Mouse (Mus musculus): ENCODE data around the gene Cdiptos. TPM values are rescaled to one million over a fixed set of nuclear protein-coding genes. Genes with fewer than 3 reads are reported as not detected.

Cdiptos gene
- polyA plus RNA-seq, 1 experiment: 1.0 TPM

DNA sequence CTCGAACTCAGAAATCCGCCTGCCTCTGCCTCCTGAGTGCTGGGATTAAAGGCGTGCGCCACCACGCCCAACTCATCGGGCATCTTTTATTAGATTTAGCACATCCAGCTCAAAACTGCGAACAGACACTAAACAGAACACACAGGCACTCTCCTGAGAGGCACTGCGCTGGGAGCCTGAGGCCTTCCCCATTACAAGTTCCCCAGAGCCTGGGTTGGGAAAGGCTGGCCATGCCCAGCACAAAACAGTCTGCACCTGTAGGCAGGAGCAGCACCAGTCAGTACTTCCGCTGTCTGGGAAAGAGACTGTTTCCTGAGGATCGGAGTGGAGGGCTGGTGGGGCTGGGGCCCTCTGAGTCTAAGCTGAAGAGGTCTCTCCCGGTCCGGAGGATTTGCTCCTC lies 39.1 kb upstream of the Cdiptos start:
- Histone ChIP-seq H3K36me3 (ENCODE audit: control insufficient read depth, insufficient read depth, low read length) (no peaks in the 10 kb centered on the region), H3K27me3 (ENCODE audit: control insufficient read depth, insufficient read depth, low read length) (no peaks in the 10 kb centered on the region), H3K4me1 (replicated peaks; ENCODE audit: control insufficient read depth, insufficient read depth, low read length) (peaks cover 50% of the 10 kb centered on the region), H3K27ac (ENCODE audit: control insufficient read depth, insufficient read depth, low read length) (no peak overlapping the region; the same call in 1 of the 2 replicates), H3K4me3 (ENCODE audit: control insufficient read depth, insufficient read depth, low read length) (no peak overlapping the region)
- no peak for DNase-seq
- WGBS: 93% methylated on average over 12 of the region's 12 CpGs
- no peak for TF ChIP-seq POLR2A (IDR thresholded peaks at IDR 0.05; ENCODE audit: control insufficient read depth, extremely low read depth, insufficient read depth, low read length, poor library complexity)
- no peak for TF ChIP-seq CTCF (IDR thresholded peaks at IDR 0.05; ENCODE audit: borderline replicate concordance, control insufficient read depth, extremely low read depth, insufficient read depth, low read length, poor library complexity)

DNA sequence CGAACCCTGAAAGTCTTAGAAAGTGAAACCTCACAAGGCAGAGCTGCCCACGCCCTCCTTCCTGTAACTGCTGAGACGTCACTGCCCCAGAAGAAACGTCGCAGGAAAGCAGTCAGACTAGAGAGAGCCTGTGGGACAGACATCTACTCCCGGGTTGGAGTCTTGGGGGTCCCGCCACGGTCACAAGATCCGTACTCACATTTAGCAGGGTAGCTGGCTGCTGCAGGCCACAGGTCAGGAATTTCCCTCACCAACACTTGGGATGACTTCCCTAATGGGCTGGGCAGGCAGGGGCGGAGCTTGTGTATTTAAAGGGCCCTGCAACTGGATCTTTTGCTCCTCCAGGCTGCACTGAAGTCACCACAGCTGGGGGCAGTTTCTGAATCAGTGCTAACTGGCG lies 38.4 kb upstream of the Cdiptos start, which contains the start of gene Mvp:
TSS of gene Mvp (minus strand) at position 302 of the 400 bp plus-strand sequence.
- Histone ChIP-seq H3K4me3 (ENCODE audit: control insufficient read depth, insufficient read depth, low read length) (peak within 1 kb of the TSS; percentile 79), H3K27ac (ENCODE audit: control insufficient read depth, insufficient read depth, low read length) (peak within 1 kb of the TSS; percentile 76), H3K4me1 (replicated peaks; ENCODE audit: control insufficient read depth, insufficient read depth, low read length) (peaks cover 43% of the 10 kb centered on the region), H3K36me3 (ENCODE audit: control insufficient read depth, insufficient read depth, low read length) (no peaks in the 10 kb centered on the region), H3K27me3 (ENCODE audit: control insufficient read depth, insufficient read depth, low read length) (no peaks in the 10 kb centered on the region)
- peak; percentile 43; the same call in 1 of the 2 replicates for TF ChIP-seq POLR2A (IDR thresholded peaks at IDR 0.05; ENCODE audit: control insufficient read depth, extremely low read depth, insufficient read depth, low read length, poor library complexity)
- no peak for TF ChIP-seq CTCF (IDR thresholded peaks at IDR 0.05; ENCODE audit: borderline replicate concordance, control insufficient read depth, extremely low read depth, insufficient read depth, low read length, poor library complexity)
- DNase-seq: peak; percentile 59
- 2% methylated on average over 11 of the region's 11 CpGs for WGBS

- no peak for DNase-seq
- WGBS: 97% methylated on average over 6 of the region's 6 CpGs
- peaks cover 38% of the 10 kb centered on the region for H3K4me1 ChIP-seq (replicated peaks; ENCODE audit: control insufficient read depth, insufficient read depth, low read length)
- H3K36me3 ChIP-seq (ENCODE audit: control insufficient read depth, insufficient read depth, low read length): no peaks in the 10 kb centered on the region
- no peak overlapping the region for H3K27ac ChIP-seq (ENCODE audit: control insufficient read depth, insufficient read depth, low read length)
- no peak overlapping the region for H3K4me3 ChIP-seq (ENCODE audit: control insufficient read depth, insufficient read depth, low read length)
- no peaks in the 10 kb centered on the region for H3K27me3 ChIP-seq (ENCODE audit: control insufficient read depth, insufficient read depth, low read length)
- TF ChIP-seq POLR2A (IDR thresholded peaks at IDR 0.05; ENCODE audit: control insufficient read depth, extremely low read depth, insufficient read depth, low read length, poor library complexity) (no peak), CTCF (IDR thresholded peaks at IDR 0.05; ENCODE audit: borderline replicate concordance, control insufficient read depth, extremely low read depth, insufficient read depth, low read length, poor library complexity) (no peak)
Measured at GRCm38 (mm10) chr7:127013385-127013784, 37.5 kb upstream of the Cdiptos start.

- WGBS: 96% methylated on average over 10 of the region's 10 CpGs
- DNase-seq: no peak
- no peaks in the 10 kb centered on the region for H3K36me3 ChIP-seq (ENCODE audit: control insufficient read depth, insufficient read depth, low read length)
- H3K4me1 ChIP-seq (replicated peaks; ENCODE audit: control insufficient read depth, insufficient read depth, low read length): peaks cover 34% of the 10 kb centered on the region
- no peak for TF ChIP-seq POLR2A (IDR thresholded peaks at IDR 0.05; ENCODE audit: control insufficient read depth, extremely low read depth, insufficient read depth, low read length, poor library complexity)
- TF ChIP-seq CTCF (IDR thresholded peaks at IDR 0.05; ENCODE audit: borderline replicate concordance, control insufficient read depth, extremely low read depth, insufficient read depth, low read length, poor library complexity): no peak
- H3K4me3 ChIP-seq (ENCODE audit: control insufficient read depth, insufficient read depth, low read length): no peak overlapping the region
- no peak overlapping the region for H3K27ac ChIP-seq (ENCODE audit: control insufficient read depth, insufficient read depth, low read length)
- H3K27me3 ChIP-seq (ENCODE audit: control insufficient read depth, insufficient read depth, low read length): no peaks in the 10 kb centered on the region
Measured at GRCm38 (mm10) chr7:127012845-127013244, 36.9 kb upstream of the Cdiptos start.

- Histone ChIP-seq H3K27ac (ENCODE audit: control insufficient read depth, insufficient read depth, low read length) (no peak overlapping the region), H3K36me3 (ENCODE audit: control insufficient read depth, insufficient read depth, low read length) (no peaks in the 10 kb centered on the region), H3K27me3 (ENCODE audit: control insufficient read depth, insufficient read depth, low read length) (no peaks in the 10 kb centered on the region), H3K4me3 (ENCODE audit: control insufficient read depth, insufficient read depth, low read length) (no peak overlapping the region), H3K4me1 (replicated peaks; ENCODE audit: control insufficient read depth, insufficient read depth, low read length) (peaks cover 30% of the 10 kb centered on the region)
- 96% methylated on average over 6 of the region's 6 CpGs for WGBS
- no peak for DNase-seq
- TF ChIP-seq POLR2A (IDR thresholded peaks at IDR 0.05; ENCODE audit: control insufficient read depth, extremely low read depth, insufficient read depth, low read length, poor library complexity) (no peak), CTCF (IDR thresholded peaks at IDR 0.05; ENCODE audit: borderline replicate concordance, control insufficient read depth, extremely low read depth, insufficient read depth, low read length, poor library complexity) (no peak)
Measured at GRCm38 (mm10) chr7:127012374-127012773, 36.5 kb upstream of the Cdiptos start.

GRCm38 (mm10) chr7:127011717-127012116 lies 35.8 kb upstream of the Cdiptos start:
- Histone ChIP-seq H3K4me3 (ENCODE audit: control insufficient read depth, insufficient read depth, low read length) (no peak overlapping the region), H3K36me3 (ENCODE audit: control insufficient read depth, insufficient read depth, low read length) (no peaks in the 10 kb centered on the region), H3K4me1 (replicated peaks; ENCODE audit: control insufficient read depth, insufficient read depth, low read length) (peaks cover 30% of the 10 kb centered on the region), H3K27ac (ENCODE audit: control insufficient read depth, insufficient read depth, low read length) (no peak overlapping the region), H3K27me3 (ENCODE audit: control insufficient read depth, insufficient read depth, low read length) (no peaks in the 10 kb centered on the region)
- WGBS: 89% methylated on average over 2 of the region's 2 CpGs
- TF ChIP-seq CTCF (IDR thresholded peaks at IDR 0.05; ENCODE audit: borderline replicate concordance, control insufficient read depth, extremely low read depth, insufficient read depth, low read length, poor library complexity): no peak
- DNase-seq: no peak

- 94% methylated on average over 2 of the region's 2 CpGs for WGBS
- TF ChIP-seq POLR2A (IDR thresholded peaks at IDR 0.05; ENCODE audit: control insufficient read depth, extremely low read depth, insufficient read depth, low read length, poor library complexity): no peak
- H3K4me1 ChIP-seq (replicated peaks; ENCODE audit: control insufficient read depth, insufficient read depth, low read length): peaks cover 27% of the 10 kb centered on the region
- DNase-seq: no peak
- no peaks in the 10 kb centered on the region for H3K27me3 ChIP-seq (ENCODE audit: control insufficient read depth, insufficient read depth, low read length)
- no peak overlapping the region for H3K4me3 ChIP-seq (ENCODE audit: control insufficient read depth, insufficient read depth, low read length)
- no peaks in the 10 kb centered on the region for H3K36me3 ChIP-seq (ENCODE audit: control insufficient read depth, insufficient read depth, low read length)
- no peak overlapping the region for H3K27ac ChIP-seq (ENCODE audit: control insufficient read depth, insufficient read depth, low read length)
Measured at GRCm38 (mm10) chr7:127011051-127011450, 35.2 kb upstream of the Cdiptos start.

All from thymus, adult 2 months (tissue).